Mouse (Mus musculus) intestine, postnatal 0 days (tissue): ENCODE data around the gene Snn. TPM values are rescaled to one million over a fixed set of nuclear protein-coding genes. Genes with fewer than 3 reads are reported as not detected.

ENCODE experiments used
- ATAC-seq: fragments of 200-750 bp; cut with Nextera tagmentation; 2 replicates; pipeline ENCODE4 v1.8.0; 2017; ENCODE audit warnings: mild to moderate bottlenecking, moderate TSS enrichment, moderate library complexity
- H3K27ac ChIP-seq: fragments of 300-500 bp; sonication (generic); 2 replicates; pipeline ENCODE4 v1.5.1; 2014; ENCODE audit warnings: mild to moderate bottlenecking, low read depth, low read length, moderate library complexity
- H3K27me3 ChIP-seq: fragments of 300-500 bp; sonication (generic); replicated peaks from 2 replicates; pipeline ENCODE4 v1.6.1; 2014; ENCODE audit warnings: low read length, mixed read lengths; ENCODE audit not compliant: control insufficient read depth, insufficient read depth
- H3K36me3 ChIP-seq: fragments of 300-500 bp; sonication (generic); 2 replicates; pipeline ENCODE4 v1.6.1; 2014; ENCODE audit warnings: mild to moderate bottlenecking, moderate library complexity; ENCODE audit not compliant: control insufficient read depth, insufficient read depth
- H3K4me1 ChIP-seq: fragments of 300-500 bp; sonication (generic); replicated peaks from 2 replicates; pipeline ENCODE4 v1.6.1; 2014; ENCODE audit warnings: antibody characterized with exemption, low read length, mixed read lengths; ENCODE audit not compliant: control insufficient read depth, insufficient read depth
- H3K4me2 ChIP-seq: fragments of 300-500 bp; sonication (generic); replicated peaks from 2 replicates; pipeline ENCODE4 v1.6.1; 2014; ENCODE audit warnings: low read depth, mild to moderate bottlenecking, moderate library complexity
- H3K4me3 ChIP-seq: fragments of 300-500 bp; sonication (generic); 2 replicates; pipeline ENCODE4 v1.5.1; 2014; ENCODE audit warnings: low read depth, low read length
- H3K9ac ChIP-seq: fragments of 300-500 bp; sonication (generic); 2 replicates; pipeline ENCODE4 v1.6.1; 2014; ENCODE audit warnings: mild to moderate bottlenecking, low read depth, low read length
- H3K9me3 ChIP-seq: fragments of 300-500 bp; sonication (generic); 2 replicates; pipeline ENCODE4 v1.6.1; 2016; ENCODE audit warnings: mixed run types; ENCODE audit not compliant: control insufficient read depth
- CTCF ChIP-seq: sonication (generic); IDR thresholded peaks from 2 replicates; pipeline ENCODE4 v1.5.1; 2016; ENCODE audit warnings: low read depth, mild to moderate bottlenecking, control low read depth, antibody characterized with exemption, moderate library complexity
- WGBS: fragments of 180-500 bp; shearing (Covaris S2); extraction: QIAGEN DNeasy Blood & Tissue Kit; methylation state at CpG from one replicate; pipeline ENCODE4 v1.1.7; 2014; 5-methylcytosine and 5-hydroxymethylcytosine counted together
- polyA plus RNA-seq: library from polyadenylated mRNA; unstranded; fragments of >200 nt; fragmentation: Nextera tagmentation; extraction: Ambion mirVana; gene quantifications from 2 replicates; pipeline ENCODE4 v1.2.1, GENCODE M21; 2015

Gene Snn
- polyA plus RNA-seq, 1 experiment from 2014 or later: 8.9 TPM

- Histone ChIP-seq H3K27ac (no peak overlapping the region), H3K9me3 (no peaks in the 10 kb centered on the region), H3K27me3 (no peaks in the 10 kb centered on the region), H3K9ac (no peak overlapping the region), H3K4me2 (no peak overlapping the region), H3K4me3 (no peak overlapping the region), H3K36me3 (no peaks in the 10 kb centered on the region), H3K4me1 (no peaks in the 10 kb centered on the region)
- no peak for ATAC-seq
- no peak for TF ChIP-seq CTCF
- WGBS: 79% methylated on average over 5 of the region's 5 CpGs
Measured at GRCm38 (mm10) chr16:11043239-11043638, 17.5 kb upstream of the Snn start.

GRCm38 (mm10) chr16:11046437-11046836 lies 14.3 kb upstream of the Snn start:
- Histone ChIP-seq H3K27ac (no peak overlapping the region), H3K9me3 (no peaks in the 10 kb centered on the region)

GRCm38 (mm10) chr16:11047130-11047529 lies 13.6 kb upstream of the Snn start:
- Histone ChIP-seq H3K4me2 (no peak overlapping the region), H3K4me3 (no peak overlapping the region), H3K9ac (no peak overlapping the region), H3K27ac (no peak overlapping the region), H3K27me3 (no peaks in the 10 kb centered on the region), H3K4me1 (no peaks in the 10 kb centered on the region), H3K9me3 (no peaks in the 10 kb centered on the region), H3K36me3 (no peaks in the 10 kb centered on the region)
- ATAC-seq: no peak
- no peak for TF ChIP-seq CTCF
- WGBS: 77% methylated on average over 7 of the region's 7 CpGs

More at GRCm38 (mm10) chr16:11046437-11046836, 14.3 kb upstream of the Snn start:
- H3K4me3 ChIP-seq: no peak overlapping the region
- 82% methylated on average over 7 of the region's 7 CpGs for WGBS
- H3K36me3 ChIP-seq: no peaks in the 10 kb centered on the region
- no peak for ATAC-seq
- no peak overlapping the region for H3K9ac ChIP-seq
- H3K4me2 ChIP-seq: no peak overlapping the region
- H3K27me3 ChIP-seq: no peaks in the 10 kb centered on the region
- no peak for TF ChIP-seq CTCF
- H3K4me1 ChIP-seq: no peaks in the 10 kb centered on the region

- H3K4me3 ChIP-seq: no peak overlapping the region
- no peak overlapping the region for H3K4me2 ChIP-seq
- no peaks in the 10 kb centered on the region for H3K4me1 ChIP-seq
- no peak overlapping the region for H3K27ac ChIP-seq
- no peaks in the 10 kb centered on the region for H3K9me3 ChIP-seq
- no peaks in the 10 kb centered on the region for H3K36me3 ChIP-seq
- no peak for TF ChIP-seq CTCF
- no peaks in the 10 kb centered on the region for H3K27me3 ChIP-seq
- 94% methylated on average over 2 of the region's 2 CpGs for WGBS
- no peak for ATAC-seq
- no peak overlapping the region for H3K9ac ChIP-seq
Measured at GRCm38 (mm10) chr16:11050226-11050625, 10.5 kb upstream of the Snn start.

- no peak overlapping the region for H3K4me3 ChIP-seq
- 90% methylated on average over 11 of the region's 11 CpGs for WGBS
- no peak overlapping the region for H3K9ac ChIP-seq
- H3K27ac ChIP-seq: no peak overlapping the region
- H3K9me3 ChIP-seq: no peaks in the 10 kb centered on the region
- no peak overlapping the region for H3K4me2 ChIP-seq
- no peak for TF ChIP-seq CTCF
- no peaks in the 10 kb centered on the region for H3K4me1 ChIP-seq
- no peaks in the 10 kb centered on the region for H3K36me3 ChIP-seq
- no peak for ATAC-seq
- H3K27me3 ChIP-seq: no peaks in the 10 kb centered on the region
Measured at GRCm38 (mm10) chr16:11051134-11051533, 9.6 kb upstream of the Snn start.

GRCm38 (mm10) chr16:11054409-11054808 lies 6.3 kb upstream of the Snn start:
- no peak overlapping the region for H3K4me3 ChIP-seq
- no peak for TF ChIP-seq CTCF
- H3K36me3 ChIP-seq: no peaks in the 10 kb centered on the region
- H3K27me3 ChIP-seq: no peaks in the 10 kb centered on the region
- WGBS: 59% methylated on average over 6 of the region's 6 CpGs
- H3K9ac ChIP-seq: no peak overlapping the region
- H3K9me3 ChIP-seq: no peaks in the 10 kb centered on the region
- no peak for ATAC-seq
- no peak overlapping the region for H3K4me2 ChIP-seq
- H3K27ac ChIP-seq: no peak overlapping the region
- no peaks in the 10 kb centered on the region for H3K4me1 ChIP-seq

GRCm38 (mm10) chr16:11054871-11055270 lies 5.9 kb upstream of the Snn start:
- H3K27me3 ChIP-seq: no peaks in the 10 kb centered on the region
- no peak for ATAC-seq
- H3K9me3 ChIP-seq: no peaks in the 10 kb centered on the region
- no peak for TF ChIP-seq CTCF
- H3K36me3 ChIP-seq: no peaks in the 10 kb centered on the region
- H3K4me3 ChIP-seq: no peak overlapping the region
- no peak overlapping the region for H3K9ac ChIP-seq
- no peak overlapping the region for H3K4me2 ChIP-seq
- H3K27ac ChIP-seq: no peak overlapping the region
- WGBS: 81% methylated on average over 6 of the region's 6 CpGs
- no peaks in the 10 kb centered on the region for H3K4me1 ChIP-seq
